Mouse (Mus musculus) heart, postnatal 0 days (tissue): ENCODE measurements around the gene Isyna1.

Experiments
- CTCF ChIP-seq: IDR thresholded peaks from 2 replicates; pipeline ENCODE4 v1.5.1; 2016; ENCODE audit warnings: antibody characterized with exemption, control low read depth, low read depth
- EP300 ChIP-seq: IDR thresholded peaks from 2 replicates; pipeline ENCODE4 v1.6.1; 2016; ENCODE audit warnings: antibody characterized with exemption, low read depth

- TF ChIP-seq CTCF (no peak), EP300 (no peak)
Observed at GRCm38 (mm10) chr8:70594621-70595564, 720 bp downstream of the Isyna1 start.
